Mouse (Mus musculus) ovary, adult 18-20 months (tissue): ENCODE results near the gene Sh2b1.

ENCODE experiments used
- DNase-seq: peaks from one replicate; pipeline ENCODE4 v3.0.0; 2022; ENCODE audit warnings: low spot score, mixed read lengths

Sh2b1 gene

DNA sequence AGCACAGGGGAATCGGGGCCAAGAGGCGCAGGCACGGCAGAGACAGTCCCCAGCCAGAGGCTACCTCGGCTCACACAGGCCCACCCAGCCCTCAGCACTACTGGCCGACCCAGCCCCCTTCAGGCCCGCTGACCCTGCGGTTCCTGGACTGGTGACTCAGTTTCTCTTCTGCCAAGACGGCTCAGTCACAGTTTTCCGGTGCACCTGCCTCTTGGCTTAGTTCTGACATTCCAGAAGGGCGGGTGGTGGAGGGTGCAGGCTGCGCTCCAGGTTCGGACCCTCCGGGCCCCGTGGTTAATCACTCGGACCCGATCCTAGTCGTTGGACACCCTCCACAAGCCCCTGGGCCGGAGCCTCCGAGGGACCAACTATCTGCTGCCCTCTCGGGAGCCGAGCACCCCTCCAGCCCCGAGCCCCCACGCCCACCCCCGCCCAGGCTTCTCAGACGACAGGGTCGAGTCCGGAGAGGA is 703 bp downstream of the Sh2b1 start:
- DNase-seq: no peak

DNA sequence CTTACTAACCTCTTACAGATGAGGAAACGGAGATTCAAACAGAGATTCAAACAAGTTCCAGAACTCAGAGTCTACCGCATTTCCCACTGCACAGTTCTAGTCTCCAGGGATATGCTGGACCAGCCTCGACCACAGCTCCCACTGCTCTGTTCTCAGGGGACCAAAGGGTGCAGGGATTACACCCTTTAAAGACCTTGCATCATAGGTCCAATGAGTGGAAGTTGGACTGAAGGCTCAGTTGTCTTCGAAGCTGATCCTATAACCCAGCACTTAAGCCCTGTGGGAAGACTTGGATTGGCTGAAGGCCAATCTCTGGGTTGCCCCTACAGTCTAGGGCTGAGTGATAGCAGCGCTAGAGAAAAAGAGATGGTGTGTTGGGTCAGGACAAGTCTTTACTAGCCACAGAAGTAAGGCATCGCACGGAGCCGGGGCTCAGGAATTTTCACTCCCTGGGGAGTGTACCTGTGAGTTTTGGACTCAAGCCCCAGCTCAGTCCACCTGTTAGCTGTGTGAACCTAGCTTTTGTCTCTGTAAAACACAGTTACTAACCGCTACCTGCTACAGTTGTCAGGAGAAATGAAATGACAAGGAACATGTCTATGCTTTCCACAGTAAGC is 1.6 kb downstream of the Sh2b1 start:
- DNase-seq: no peak

GRCm38 (mm10) chr7:126472713-126473112 is 2.5 kb downstream of the Sh2b1 start:
- DNase-seq: no peak

DNA sequence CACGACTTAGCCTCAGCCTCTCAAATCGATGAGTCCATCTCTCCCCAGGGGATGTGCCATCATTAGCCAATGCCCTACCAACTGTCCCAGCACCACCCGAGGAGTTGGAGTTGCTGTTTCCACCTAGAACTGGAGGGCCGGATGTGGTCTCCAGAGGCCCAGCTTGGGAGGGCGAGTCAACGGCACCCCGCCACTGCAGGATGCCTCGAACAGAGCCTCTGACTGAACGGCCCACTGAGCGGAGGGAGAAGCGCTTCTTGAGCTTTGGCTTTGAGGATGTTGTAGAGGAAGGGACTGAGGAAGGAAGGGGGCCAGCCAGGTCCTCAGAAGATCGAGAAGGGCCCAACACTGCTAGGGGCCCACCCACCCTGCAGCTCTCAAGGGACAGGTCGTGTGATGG is 2.9 kb downstream of the Sh2b1 start:
- no peak for DNase-seq

- DNase-seq: no peak
Measured at GRCm38 (mm10) chr7:126471853-126472252, 3.4 kb downstream of the Sh2b1 start.

DNA sequence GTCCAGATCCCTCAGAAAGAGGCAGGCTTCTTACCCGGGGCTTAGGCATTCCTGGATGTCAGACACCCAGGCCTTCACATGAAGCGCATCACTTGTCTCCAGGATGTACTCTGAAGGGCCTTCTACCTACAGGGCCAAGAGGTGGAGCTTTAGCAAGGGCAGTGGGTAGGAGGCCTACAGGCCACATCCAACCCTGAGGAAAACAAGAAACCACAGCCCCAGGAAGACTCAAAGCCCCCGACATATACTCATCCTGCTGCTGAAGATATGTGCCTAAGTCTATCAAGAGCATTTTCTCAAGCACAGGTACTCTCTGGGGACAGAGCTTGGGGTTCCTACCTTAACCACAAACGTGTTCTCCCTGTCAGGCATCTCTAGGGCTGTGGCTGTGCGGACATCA is 3.9 kb downstream of the Sh2b1 start:
- DNase-seq: no peak

GRCm38 (mm10) chr7:126470077-126470476 is 5.1 kb downstream of the Sh2b1 start:
- DNase-seq: no peak

DNA sequence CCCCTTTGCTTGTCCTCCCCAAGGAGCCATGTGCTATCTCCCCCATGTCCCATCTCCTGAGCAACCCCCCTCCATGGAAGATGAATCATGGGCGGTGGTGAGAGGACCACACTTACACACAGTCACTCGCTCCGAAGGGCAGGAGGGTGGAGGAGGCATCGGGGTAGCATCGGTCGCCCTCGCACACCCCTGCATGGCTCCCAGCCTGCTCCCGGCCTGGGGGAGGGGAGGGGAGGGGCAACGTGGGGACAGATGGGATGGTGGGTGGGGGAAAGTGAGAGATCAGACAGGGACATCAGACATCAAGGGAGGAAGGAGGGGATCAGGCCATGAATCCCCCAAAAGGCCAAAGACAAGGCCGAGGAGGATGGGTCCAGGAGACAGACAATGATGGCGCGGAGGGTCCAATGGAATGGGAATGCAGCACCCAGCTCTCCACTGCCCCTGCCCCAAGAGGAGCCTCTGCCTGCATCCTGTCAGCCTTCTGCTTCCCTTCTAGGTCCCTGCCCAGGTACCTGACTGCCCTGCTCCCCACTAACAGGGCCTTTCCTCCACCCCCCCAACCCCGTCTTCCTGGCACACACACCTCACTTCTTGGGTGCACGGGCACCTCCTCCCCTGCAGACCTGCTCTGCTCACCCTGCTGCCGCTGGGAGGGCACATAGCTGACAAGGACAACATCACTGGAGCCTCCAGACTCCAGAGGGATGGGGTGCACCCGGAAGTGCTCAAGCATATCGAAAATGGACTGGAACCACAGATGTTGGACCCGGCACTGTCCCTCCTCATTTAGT is 7.2 kb downstream of the Sh2b1 start:
- no peak for DNase-seq

DNA sequence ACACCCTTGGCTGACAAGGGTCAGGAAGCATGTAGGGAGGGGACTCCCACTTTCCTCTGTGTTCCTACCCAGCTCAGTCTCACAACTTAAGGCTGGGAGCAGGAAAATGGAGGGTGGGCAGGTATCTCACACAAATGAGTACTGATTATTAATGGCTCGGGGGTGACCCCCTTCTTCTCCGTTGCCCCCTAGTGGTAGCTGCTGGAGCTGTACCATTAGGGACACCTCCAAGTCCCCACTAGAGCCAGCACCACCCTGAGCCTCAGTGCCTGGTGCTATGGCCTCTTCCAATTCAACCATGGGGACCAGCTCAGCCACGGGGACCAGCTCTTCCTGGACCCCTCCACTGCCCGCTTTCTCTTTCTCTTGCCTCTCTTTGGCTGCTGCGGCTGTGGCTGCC is 8.0 kb downstream of the Sh2b1 start:
- no peak for DNase-seq

DNA sequence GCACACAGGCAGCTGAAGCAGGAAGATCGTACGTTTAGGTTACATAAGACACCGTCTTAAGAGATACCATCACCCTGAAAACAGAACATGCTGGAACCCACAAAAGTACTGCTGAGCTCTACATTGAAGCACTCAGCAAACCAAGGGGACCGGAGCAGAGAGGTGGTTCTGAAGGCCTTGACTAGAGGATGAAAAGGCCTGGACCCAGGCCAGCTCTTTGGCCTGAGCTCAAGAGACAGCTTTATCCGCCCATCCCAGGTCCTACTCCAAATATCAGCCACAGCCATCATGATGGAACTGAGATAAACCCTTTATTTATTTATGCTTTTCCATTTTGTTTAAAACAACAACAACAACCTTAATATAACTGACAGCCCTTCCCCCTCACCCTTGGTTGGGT is 8.5 kb downstream of the Sh2b1 start:
- no peak for DNase-seq

DNA sequence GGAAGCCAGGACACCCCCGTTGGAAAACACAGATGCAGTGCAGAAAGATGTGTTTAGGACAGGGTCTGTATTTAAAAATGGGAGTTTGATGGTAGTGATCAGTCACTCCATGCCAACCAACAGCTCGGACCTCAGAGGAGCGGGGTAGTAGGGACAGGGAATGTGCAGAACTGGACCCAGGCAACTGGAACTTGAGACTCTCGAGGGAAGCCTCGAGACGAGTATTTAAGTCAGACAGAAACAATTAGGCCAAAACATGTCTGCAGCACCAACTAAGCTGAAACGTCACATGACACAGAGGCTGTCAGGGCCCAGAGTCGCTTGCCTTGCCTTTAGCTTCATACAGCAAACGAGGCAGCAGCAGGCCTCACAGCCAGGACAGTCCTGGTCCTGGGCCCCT is 9.1 kb downstream of the Sh2b1 start:
- no peak for DNase-seq

DNA sequence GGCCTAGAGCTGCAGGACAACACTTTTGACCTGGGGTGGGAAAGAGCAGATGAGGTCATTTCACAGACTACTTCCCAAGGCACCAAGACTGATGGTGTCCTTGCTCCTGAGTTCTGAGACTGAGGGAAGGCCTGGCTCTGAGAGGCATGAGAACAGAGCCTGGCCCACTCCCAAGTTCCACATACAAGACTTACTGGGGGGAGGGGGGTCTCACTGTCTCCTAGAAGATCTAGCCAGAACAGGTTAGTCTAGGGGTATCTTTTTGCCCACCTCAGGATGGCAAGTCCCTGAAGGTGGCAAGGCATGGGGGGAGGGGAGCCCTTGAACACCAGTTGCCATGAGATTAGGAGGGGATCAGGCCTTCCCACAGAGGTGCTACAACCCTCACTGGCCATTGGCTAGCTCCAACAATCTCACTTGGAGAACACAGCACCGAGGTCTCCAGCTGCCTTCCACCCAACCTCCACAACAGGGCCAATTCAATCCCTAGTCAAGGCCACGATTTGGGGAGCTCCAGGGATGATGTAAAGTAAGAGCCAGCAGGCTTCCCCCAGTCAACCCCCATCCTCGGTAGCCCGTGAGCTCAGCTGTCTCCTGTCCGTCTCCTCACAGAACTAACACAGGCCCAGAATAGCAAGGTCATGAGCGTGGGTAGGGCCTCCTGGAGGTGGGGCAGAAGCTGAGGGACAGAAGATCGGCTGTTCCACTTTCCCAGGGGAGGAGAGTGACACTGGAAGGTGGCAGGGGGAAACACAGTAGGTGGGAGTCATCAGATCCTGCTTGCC is 9.8 kb downstream of the Sh2b1 start:
- DNase-seq: peak; percentile 37

DNA sequence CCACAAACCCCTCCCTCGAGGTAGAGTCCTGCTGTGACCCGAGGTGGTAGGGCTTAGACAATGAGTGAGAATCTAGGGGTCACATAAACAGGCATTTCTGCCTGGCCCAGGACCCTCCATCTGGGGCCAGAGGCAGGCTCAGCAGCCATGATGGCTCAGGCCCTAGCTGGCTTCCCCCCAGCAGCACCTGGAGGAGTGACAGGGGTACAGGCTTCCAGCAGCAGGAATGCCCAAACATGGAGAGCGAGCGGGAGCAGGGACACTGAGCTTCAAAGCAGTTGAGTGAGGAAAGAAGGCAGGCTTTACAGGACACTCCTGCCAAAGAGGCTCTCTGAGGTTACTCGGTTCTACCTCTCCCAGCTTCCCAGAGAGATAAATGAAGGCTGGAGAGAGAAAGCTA is 10.4 kb downstream of the Sh2b1 start:
- DNase-seq: no peak

DNA sequence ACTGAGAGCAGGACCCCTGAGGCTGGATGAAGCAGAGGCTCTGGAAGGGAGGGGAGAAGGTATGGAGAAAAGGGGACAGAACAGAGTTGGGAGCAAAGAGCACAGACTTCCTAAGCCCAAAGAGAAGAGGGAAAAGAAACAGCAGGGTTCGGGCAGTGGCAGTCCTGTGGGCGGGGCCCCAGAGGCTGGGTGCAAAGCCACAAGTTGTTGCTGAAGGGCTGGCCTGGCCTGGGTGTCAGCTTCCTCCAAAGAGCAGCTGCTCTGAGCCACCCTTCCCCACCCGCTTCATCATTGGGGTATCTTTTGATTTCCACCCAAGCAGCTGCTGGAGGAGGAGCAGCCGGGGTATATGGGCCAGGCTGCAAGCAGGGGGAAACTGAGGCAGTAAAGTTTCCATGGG is 11.1 kb downstream of the Sh2b1 start:
- DNase-seq: no peak

GRCm38 (mm10) chr7:126463547-126463946 is 11.7 kb downstream of the Sh2b1 start:
- no peak for DNase-seq

- no peak for DNase-seq
Measured at GRCm38 (mm10) chr7:126463004-126463403, 12.2 kb downstream of the Sh2b1 start, which contains the start of gene Atp2a1. TSS of gene Atp2a1 (minus strand) at chr7:126463108.

GRCm38 (mm10) chr7:126461626-126462025 is 13.6 kb downstream of the Sh2b1 start:
- DNase-seq: no peak

- DNase-seq: no peak
Measured at GRCm38 (mm10) chr7:126460623-126461399, 14.4 kb downstream of the Sh2b1 start.

DNA sequence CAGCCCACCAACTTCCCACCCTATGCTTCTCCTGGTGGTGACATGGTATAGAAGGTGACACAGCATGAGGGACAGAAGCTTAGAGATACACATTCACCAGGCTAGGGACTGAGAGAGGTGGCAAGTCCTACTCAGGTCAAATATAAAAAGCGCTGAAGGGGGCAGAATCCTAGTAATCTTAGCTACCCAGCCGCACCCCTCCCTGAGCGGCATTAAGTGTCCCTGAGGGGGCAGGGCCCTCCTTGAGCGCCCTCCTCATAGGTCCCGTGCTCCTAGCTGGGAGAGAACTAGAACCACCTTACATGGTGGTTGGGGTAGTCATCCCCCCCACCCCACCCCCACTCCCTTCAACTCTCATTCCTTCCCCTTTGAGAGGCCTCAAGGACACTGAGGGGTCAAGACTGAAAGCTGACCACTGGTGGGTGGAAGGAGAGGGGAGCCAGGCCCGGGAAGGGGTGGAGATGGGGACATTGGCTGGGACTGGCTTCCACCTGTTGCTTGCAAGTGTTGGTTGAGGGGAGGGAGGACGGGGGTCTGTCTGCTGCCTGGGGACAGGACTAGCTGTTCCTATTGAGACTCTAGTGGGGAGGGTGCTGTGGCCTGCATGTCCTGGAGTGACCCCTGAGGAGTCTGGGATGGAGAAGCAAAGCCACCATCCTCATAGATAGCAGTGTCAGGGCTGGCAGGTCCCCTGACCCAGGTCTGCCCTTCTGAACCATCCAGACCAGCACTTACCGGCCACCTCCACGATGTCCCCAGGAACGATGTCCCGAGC is 16.2 kb downstream of the Sh2b1 start:
- DNase-seq: no peak

GRCm38 (mm10) chr7:126458225-126458624 is 17.0 kb downstream of the Sh2b1 start:
- DNase-seq: no peak
